Mouse (Mus musculus) embryo, embryonic 11.5 days (tissue): Measurements from ENCODE around the gene Olfr1472.
"Not testable (repeated sequence)": the region's sequence is repeated elsewhere in the genome, so short reads cannot be mapped to it uniquely, and the experiment has no call there.

Experiments
- DNase-seq: peaks from one replicate; pipeline ENCODE4 v3.0.0-alpha.2; 2012; ENCODE audit warnings: low read depth, low spot score

Olfr1472 gene

GRCm38 (mm10) chr19:13455986-13456385, at the start of gene Olfr1472:
Gene Olfr1472, minus strand, starts transcription at chr19:13456086.
- DNase-seq, result no peak

GRCm38 (mm10) chr19:13500246-13500645, 44.4 kb upstream of the Olfr1472 start, which contains the start of gene Olfr1477:
Gene Olfr1477, plus strand, starts transcription at chr19:13500546.
- DNase-seq, result no peak

- DNase-seq, result no peak
These were observed 24.2 kb upstream of the Olfr1472 start, which contains the start of gene Olfr1475 for GRCm38 (mm10) chr19:13480096-13480495. Gene Olfr1475, minus strand, starts transcription at chr19:13480196.

GRCm38 (mm10) chr19:13469265-13469664, 13.4 kb upstream of the Olfr1472 start, which contains the start of gene Olfr1474:
Gene Olfr1474, plus strand, starts transcription at chr19:13469565.
- DNase-seq, result not testable (repeated sequence)

- DNase-seq, result not testable (repeated sequence)
These were observed 12.8 kb downstream of the Olfr1472 start, which contains the start of gene Olfr1471 for GRCm38 (mm10) chr19:13443109-13443508. Gene Olfr1471, plus strand, starts transcription at chr19:13443409.

- no peak for DNase-seq
These were observed 48.3 kb downstream of the Olfr1472 start, which contains the start of gene Olfr1469 for GRCm38 (mm10) chr19:13407549-13407948. Gene Olfr1469, plus strand, starts transcription at chr19:13407849.
